ENCODE assay signal across 18 mouse cellular contexts in genomic region chr16:39025989-39026736, GRCm38 (mm10).
DNase-seq lines count a peak whose midpoint lies in the region; ATAC-seq and TF ChIP-seq lines count a peak whose summit lies in the region.
"Had no signal": no experiment of that assay in that cellular context is flagged by ENCODE, and none has a peak within 500 bp of the region (broad histone marks: within the 10 kb centered on the region; RNA-seq: fewer than 3 reads in every experiment).

No protein-coding gene starts in this region.

- H3K4me2 ChIP-seq in forebrain, embryonic 11.5 days (ENCODE audit: low read depth, low read length, severe bottlenecking), result no peak overlapping the region
- H3K4me2 ChIP-seq in heart, embryonic 11.5 days, result no peak overlapping the region
- H3K4me2 ChIP-seq: embryonic facial prominence, embryonic 13.5 days; intestine, embryonic 15.5 days; kidney, embryonic 15.5 days; liver, embryonic 11.5 days; lung, embryonic 15.5 days; stomach, embryonic 15.5 days had no signal

- no peak for TF ChIP-seq POLR2A in brain, embryonic 14.5 days (IDR thresholded peaks at IDR 0.05; ENCODE audit: borderline replicate concordance, extremely low read depth, insufficient read depth, insufficient read length, poor library complexity, severe bottlenecking)
- no peak for TF ChIP-seq POLR2A in olfactory bulb, adult 2 months (IDR thresholded peaks at IDR 0.05; ENCODE audit: insufficient read depth, low read depth, low read length)

- H3K9me3 ChIP-seq in forebrain, embryonic 11.5 days (ENCODE audit: control insufficient read depth, low read length), result no peaks in the 10 kb centered on the region
- H3K9me3 ChIP-seq in heart, embryonic 11.5 days (replicated peaks; ENCODE audit: control insufficient read depth, low read length), result no peaks in the 10 kb centered on the region
- H3K9me3 ChIP-seq: embryonic facial prominence, embryonic 13.5 days; intestine, embryonic 15.5 days; kidney, embryonic 15.5 days; lung, embryonic 15.5 days; stomach, embryonic 15.5 days had no signal

- peak; percentile 86 for ATAC-seq in forebrain, embryonic 11.5 days (replicated peaks; ENCODE audit: low FRiP score)
- ATAC-seq in heart, embryonic 11.5 days (replicated peaks; ENCODE audit: insufficient number of reproducible peaks, low FRiP score, low TSS enrichment), result no peak
- ATAC-seq: intestine, embryonic 15.5 days had no signal

- H3K4me3 ChIP-seq in forebrain, embryonic 11.5 days (ENCODE audit: low read depth, low read length), result no peak overlapping the region
- no peak overlapping the region for H3K4me3 ChIP-seq in olfactory bulb, adult 2 months (ENCODE audit: insufficient read depth, low read depth, low read length)
- no peak overlapping the region for H3K4me3 ChIP-seq in heart, embryonic 11.5 days (ENCODE audit: low read depth, low read length)
- H3K4me3 ChIP-seq: embryonic facial prominence, embryonic 13.5 days; intestine, embryonic 15.5 days; kidney, embryonic 15.5 days; lung, embryonic 15.5 days; stomach, embryonic 15.5 days had no signal

- no peak overlapping the region for H3K27ac ChIP-seq in forebrain, embryonic 11.5 days (ENCODE audit: low read depth, low read length)
- H3K27ac ChIP-seq in olfactory bulb, adult 2 months (ENCODE audit: insufficient read depth, low read depth, low read length), result peak overlapping the region; percentile 10; the same call in 1 of the 2 replicates
- H3K27ac ChIP-seq in heart, embryonic 11.5 days (ENCODE audit: low read depth, low read length), result no peak overlapping the region
- H3K27ac ChIP-seq: embryonic facial prominence, embryonic 13.5 days; intestine, embryonic 15.5 days; kidney, embryonic 15.5 days; lung, embryonic 15.5 days; stomach, embryonic 15.5 days had no signal

- H3K4me1 ChIP-seq in forebrain, embryonic 11.5 days (replicated peaks; ENCODE audit: control insufficient read depth, insufficient read depth, low read length), result no peaks in the 10 kb centered on the region; the same call in 1 of the 2 replicates
- H3K4me1 ChIP-seq in olfactory bulb, adult 2 months (ENCODE audit: control insufficient read depth, insufficient read depth, low read length), result peaks cover 9% of the 10 kb centered on the region
- no peaks in the 10 kb centered on the region for H3K4me1 ChIP-seq in heart, embryonic 11.5 days (ENCODE audit: control insufficient read depth, insufficient read depth, low read length)
- H3K4me1 ChIP-seq: embryonic facial prominence, embryonic 13.5 days; intestine, embryonic 15.5 days; kidney, embryonic 15.5 days; lung, embryonic 15.5 days; stomach, embryonic 15.5 days had no signal

- no peaks in the 10 kb centered on the region for H3K27me3 ChIP-seq in forebrain, embryonic 11.5 days (ENCODE audit: control insufficient read depth, insufficient read depth, low read length)
- no peaks in the 10 kb centered on the region for H3K27me3 ChIP-seq in heart, embryonic 11.5 days (ENCODE audit: control insufficient read depth, insufficient read depth, low read length)
- H3K27me3 ChIP-seq: embryonic facial prominence, embryonic 13.5 days; intestine, embryonic 15.5 days; kidney, embryonic 15.5 days; lung, embryonic 15.5 days; stomach, embryonic 15.5 days had no signal

- 33% methylated on average over 8 of the region's 8 CpGs for WGBS in forebrain, embryonic 11.5 days
- 46% methylated on average over 8 of the region's 8 CpGs for WGBS in olfactory bulb, adult 2 months
- WGBS in heart, embryonic 11.5 days (ENCODE audit: insufficient replicate concordance), result 80% methylated on average over 8 of the region's 8 CpGs

- no peak for TF ChIP-seq CTCF in brain, embryonic 14.5 days (IDR thresholded peaks at IDR 0.05; ENCODE audit: borderline replicate concordance, extremely low read depth, insufficient read depth, insufficient read length)
- TF ChIP-seq CTCF in olfactory bulb, adult 2 months (IDR thresholded peaks at IDR 0.05; ENCODE audit: insufficient read depth, low read depth, low read length), result no peak

- no peaks in the 10 kb centered on the region for H3K36me3 ChIP-seq in forebrain, embryonic 11.5 days (ENCODE audit: control insufficient read depth, insufficient read depth, low read length)
- H3K36me3 ChIP-seq in heart, embryonic 11.5 days (ENCODE audit: control insufficient read depth, insufficient read depth, low read length), result no peaks in the 10 kb centered on the region
- H3K36me3 ChIP-seq: embryonic facial prominence, embryonic 13.5 days; G1E; intestine, embryonic 15.5 days; kidney, embryonic 15.5 days; lung, embryonic 15.5 days; stomach, embryonic 15.5 days had no signal

- no peak overlapping the region for H3K9ac ChIP-seq in forebrain, embryonic 11.5 days (ENCODE audit: low read length)
- no peak overlapping the region for H3K9ac ChIP-seq in heart, embryonic 11.5 days (ENCODE audit: low read depth, low read length)
- H3K9ac ChIP-seq: embryonic facial prominence, embryonic 13.5 days; intestine, embryonic 15.5 days; kidney, embryonic 15.5 days; lung, embryonic 15.5 days; stomach, embryonic 15.5 days had no signal

- DNase-seq in layer of hippocampus, adult 9-11 months, result peak; percentile 29
- DNase-seq in layer of hippocampus, postnatal 36 days, result no peak
- peak; percentile 90 for DNase-seq in brain, embryonic 14.5 days (ENCODE audit: low read depth)
- peak; percentile 69 for DNase-seq in forebrain, embryonic 11.5 days (ENCODE audit: low spot score)
- DNase-seq in thymus, postnatal 25 days, result no peak
- DNase-seq: adrenal gland, postnatal 14 days; gastrocnemius, postnatal 14 days; heart, postnatal 14 days; left cerebral cortex, postnatal 4 days had no signal

Comparison
In these comparisons a context has a peak if more than half of its experiments do, and no peak if none do; other contexts are left out.
1. DNase-seq: peak in layer of hippocampus, adult 9-11 months (single experiment), brain, embryonic 14.5 days (single experiment) and forebrain, embryonic 11.5 days (single experiment); none in layer of hippocampus, postnatal 36 days (0 of 2) and thymus, postnatal 25 days (single experiment).